Mouse (Mus musculus): ENCODE results near the gene Kcnab2.

- TF ChIP-seq POLR2A (IDR thresholded peaks at IDR 0.05; ENCODE audit: control insufficient read depth in 1 of 2, insufficient read depth in 1 of 2, low read depth in 1 of 2, low read length in 2 of 2, poor library complexity in 1 of 2) (no peak), ZC3H11A (IDR thresholded peaks at IDR 0.05; ENCODE audit: low read depth, low read length) (no peak), CHD1 (IDR thresholded peaks at IDR 0.05; ENCODE audit: low read depth, low read length) (no peak), MAX (IDR thresholded peaks at IDR 0.05; ENCODE audit: low read length) (no peak), CTCF (IDR thresholded peaks at IDR 0.05 in 2 of 3, conservative IDR thresholded peaks at IDR 0.05 in 1 of 3; ENCODE audit: control insufficient read depth in 1 of 3, insufficient read depth in 1 of 3, low read depth in 2 of 3, low read length in 3 of 3, poor library complexity in 1 of 3, severe bottlenecking in 1 of 3) (peak; percentile 62 to 80 (median 65)), GATA1 (IDR thresholded peaks at IDR 0.05; ENCODE audit: low read depth, low read length) (no peak), EP300 (IDR thresholded peaks at IDR 0.05; ENCODE audit: low read depth in 1 of 2, low read length in 2 of 2) (no peak), POLR2AphosphoS2 (IDR thresholded peaks at IDR 0.05; ENCODE audit: low read length) (no peak), MAFK (IDR thresholded peaks at IDR 0.05; ENCODE audit: borderline replicate concordance, low read depth, low read length) (no peak), MEF2A (IDR thresholded peaks at IDR 0.05; ENCODE audit: extremely low read depth, insufficient replicate concordance, low read depth, low read length, poor library complexity, severe bottlenecking) (no peak), USF1 (IDR thresholded peaks at IDR 0.05; ENCODE audit: low read depth, low read length) (no peak), ZNF384 (IDR thresholded peaks at IDR 0.05; ENCODE audit: low read depth, low read length) (no peak), KAT2A (conservative IDR thresholded peaks at IDR 0.05; ENCODE audit: low read depth, low read length) (no peak), E2F4 (IDR thresholded peaks at IDR 0.05; ENCODE audit: borderline replicate concordance, low read depth, low read length) (no peak)
Measured at GRCm38 (mm10) chr4:152424922-152425321, 52.7 kb downstream of the Kcnab2 start.
